Comparison of ENCODE assay signal across 8 mouse cellular contexts in genomic region chr7:34746165-34746564, GRCm38 (mm10).
DNase-seq lines count a peak whose midpoint lies in the region; ATAC-seq lines count a peak whose summit lies in the region.

No protein-coding gene starts in this region.

- 37% methylated on average over 9 of the region's 9 CpGs for WGBS in intestine, embryonic 16.5 days

- ATAC-seq in intestine, embryonic 16.5 days: peak; percentile 86

- no peaks in the 10 kb centered on the region for H3K9me3 ChIP-seq in intestine, embryonic 16.5 days (ENCODE audit: control insufficient read depth, low read length)

- DNase-seq in gastrocnemius, adult 18-20 months (ENCODE audit: low spot score): peak; percentile 4
- DNase-seq in gastrocnemius, postnatal 14 days: no peak
- DNase-seq in adrenal gland, postnatal 25 days: peak; percentile 53
- DNase-seq in lung, postnatal 14 days: peak; percentile 73
- no peak for DNase-seq in spleen, postnatal 14 days (ENCODE audit: low spot score in 2 of 2)
- DNase-seq in spleen, postnatal 4 days (ENCODE audit: low spot score in 2 of 2): no peak
- DNase-seq in gastrocnemius, postnatal 4 days (ENCODE audit: low spot score in 2 of 2): no peak

- H3K4me3 ChIP-seq in intestine, embryonic 16.5 days (ENCODE audit: low read length): no peak overlapping the region

- H3K4me2 ChIP-seq in intestine, embryonic 16.5 days (ENCODE audit: low read depth, low read length): no peak overlapping the region

- intact Hi-C loops in gastrocnemius, postnatal 14 days (cut with DNase I; ENCODE audit: low total_unique reads): no loop called here

- H3K9ac ChIP-seq in intestine, embryonic 16.5 days (ENCODE audit: low read depth, low read length): no peak overlapping the region

- H3K27ac ChIP-seq in intestine, embryonic 16.5 days (ENCODE audit: low read length): peak overlapping the region; percentile 69

- H3K36me3 ChIP-seq in intestine, embryonic 16.5 days (ENCODE audit: control insufficient read depth, insufficient read depth, low read length): no peaks in the 10 kb centered on the region

- H3K4me1 ChIP-seq in intestine, embryonic 16.5 days (ENCODE audit: control insufficient read depth, insufficient read depth, low read length): peaks cover 6% of the 10 kb centered on the region; the same call in 1 of the 2 replicates

- H3K27me3 ChIP-seq in intestine, embryonic 16.5 days (replicated peaks; ENCODE audit: control insufficient read depth, insufficient read depth, low read length): no peaks in the 10 kb centered on the region

Comparison
In these comparisons a context has a peak if more than half of its experiments do, and no peak if none do; other contexts are left out.
1. DNase-seq: peak in gastrocnemius, adult 18-20 months (single experiment), adrenal gland, postnatal 25 days (single experiment) and lung, postnatal 14 days (single experiment); none in gastrocnemius, postnatal 14 days (single experiment), spleen, postnatal 14 days (0 of 2), spleen, postnatal 4 days (0 of 2) and gastrocnemius, postnatal 4 days (0 of 2).